Mouse (Mus musculus) neural tube, embryonic 14.5 days (tissue): ENCODE measurements at regions not wholly inside any gene's neighbourhood (a gene's known extent, or its start where the extent isn't known, plus 50 kb on each side); places are given as distances from the start of the nearest gene placed in this dataset.

Experiments
- ATAC-seq: fragments of 200-750 bp; cut with Nextera tagmentation; 2 replicates; pipeline ENCODE4 v1.8.0; 2017; ENCODE audit warnings: low read depth, mild to moderate bottlenecking, moderate TSS enrichment, moderate library complexity
- H3K27ac ChIP-seq: fragments of 300-500 bp; sonication (generic); 2 replicates; pipeline ENCODE4 v1.5.1; 2014; ENCODE audit warnings: low read depth, mild to moderate bottlenecking, control low read depth, low read length, moderate library complexity, mixed read lengths
- H3K27me3 ChIP-seq: fragments of 300-500 bp; sonication (generic); 2 replicates; pipeline ENCODE4 v1.6.1; 2014; ENCODE audit warnings: low read length; ENCODE audit not compliant: control insufficient read depth, insufficient read depth
- H3K36me3 ChIP-seq: fragments of 300-500 bp; sonication (generic); 2 replicates; pipeline ENCODE4 v1.6.1; 2014; ENCODE audit warnings: low read length, mixed read lengths; ENCODE audit not compliant: control insufficient read depth, insufficient read depth
- H3K4me1 ChIP-seq: fragments of 300-500 bp; sonication (generic); 2 replicates; pipeline ENCODE4 v1.6.1; 2014; ENCODE audit warnings: low read length; ENCODE audit not compliant: control insufficient read depth, insufficient read depth
- H3K4me2 ChIP-seq: fragments of 300-500 bp; sonication (generic); 2 replicates; pipeline ENCODE4 v1.6.1; 2014; ENCODE audit warnings: mild to moderate bottlenecking, low read depth, low read length, control low read depth
- H3K4me3 ChIP-seq: fragments of 300-500 bp; sonication (generic); 2 replicates; pipeline ENCODE4 v1.5.1; 2014; ENCODE audit warnings: low read depth, low read length, control low read depth, mixed read lengths
- H3K9ac ChIP-seq: fragments of 300-500 bp; sonication (generic); replicated peaks from 2 replicates; pipeline ENCODE4 v1.6.1; 2014; ENCODE audit warnings: low read depth, mild to moderate bottlenecking, control low read depth, low read length, mixed read lengths
- H3K9me3 ChIP-seq: fragments of 300-500 bp; sonication (generic); 2 replicates; pipeline ENCODE4 v1.6.1; 2016; ENCODE audit warnings: low read length; ENCODE audit not compliant: control insufficient read depth
- WGBS: fragments of 180-500 bp; shearing (Covaris S2); extraction: QIAGEN DNeasy Blood & Tissue Kit; methylation state at CpG from one replicate; pipeline ENCODE4 v1.1.7; 2014; 5-methylcytosine and 5-hydroxymethylcytosine counted together

- 58% methylated on average over 1 of the region's 1 CpGs for WGBS
- ATAC-seq, result no peak
- no peak overlapping the region for H3K4me2 ChIP-seq
These were observed 93.3 kb upstream of the Slc39a10 start for GRCm38 (mm10) chr1:46985978-46986377.

GRCm38 (mm10) chr1:46983093-46983492 lies 90.4 kb upstream of the Slc39a10 start:
- Histone ChIP-seq H3K27ac (no peak overlapping the region), H3K9ac (no peak overlapping the region), H3K36me3 (no peaks in the 10 kb centered on the region), H3K4me3 (no peak overlapping the region), H3K4me2 (no peak overlapping the region), H3K4me1 (no peaks in the 10 kb centered on the region), H3K27me3 (no peaks in the 10 kb centered on the region), H3K9me3 (peaks cover 5% of the 10 kb centered on the region)
- ATAC-seq, result no peak
- 94% methylated on average over 1 of the region's 1 CpGs for WGBS

More at GRCm38 (mm10) chr1:46985978-46986377, 93.3 kb upstream of the Slc39a10 start:
- Histone ChIP-seq H3K9ac (no peak overlapping the region), H3K36me3 (no peaks in the 10 kb centered on the region), H3K4me3 (no peak overlapping the region), H3K27me3 (no peaks in the 10 kb centered on the region), H3K27ac (no peak overlapping the region), H3K9me3 (no peaks in the 10 kb centered on the region), H3K4me1 (no peaks in the 10 kb centered on the region)

- H3K4me1 ChIP-seq, result no peaks in the 10 kb centered on the region
- no peaks in the 10 kb centered on the region for H3K27me3 ChIP-seq
- no peak overlapping the region for H3K4me3 ChIP-seq
- H3K27ac ChIP-seq, result no peak overlapping the region
- H3K9me3 ChIP-seq, result no peaks in the 10 kb centered on the region
- H3K9ac ChIP-seq, result no peak overlapping the region
- ATAC-seq, result no peak
- H3K4me2 ChIP-seq, result no peak overlapping the region
- H3K36me3 ChIP-seq, result no peaks in the 10 kb centered on the region
- 65% methylated on average over 3 of the region's 3 CpGs for WGBS
These were observed 77.8 kb upstream of the Slc39a10 start for GRCm38 (mm10) chr1:46970470-46970869.

GRCm38 (mm10) chr1:46968361-46968760 lies 75.7 kb upstream of the Slc39a10 start:
- H3K9me3 ChIP-seq, result no peaks in the 10 kb centered on the region
- H3K27ac ChIP-seq, result no peak overlapping the region
- H3K36me3 ChIP-seq, result no peaks in the 10 kb centered on the region
- H3K9ac ChIP-seq, result no peak overlapping the region
- no peak for ATAC-seq
- H3K4me2 ChIP-seq, result no peak overlapping the region
- no peak overlapping the region for H3K4me3 ChIP-seq
- no peaks in the 10 kb centered on the region for H3K4me1 ChIP-seq
- no peaks in the 10 kb centered on the region for H3K27me3 ChIP-seq
- WGBS, result 71% methylated on average over 3 of the region's 3 CpGs

GRCm38 (mm10) chr1:46966917-46967266 lies 74.2 kb upstream of the Slc39a10 start:
- H3K4me2 ChIP-seq, result no peak overlapping the region
- ATAC-seq, result no peak
- 56% methylated on average over 3 of the region's 3 CpGs for WGBS
- H3K9ac ChIP-seq, result no peak overlapping the region
- H3K4me3 ChIP-seq, result no peak overlapping the region
- H3K27me3 ChIP-seq, result no peaks in the 10 kb centered on the region
- H3K36me3 ChIP-seq, result no peaks in the 10 kb centered on the region
- H3K27ac ChIP-seq, result no peak overlapping the region
- no peaks in the 10 kb centered on the region for H3K9me3 ChIP-seq
- H3K4me1 ChIP-seq, result no peaks in the 10 kb centered on the region

- Histone ChIP-seq H3K4me2 (no peak overlapping the region), H3K4me3 (no peak overlapping the region), H3K4me1 (no peaks in the 10 kb centered on the region), H3K27ac (no peak overlapping the region), H3K9ac (no peak overlapping the region), H3K27me3 (no peaks in the 10 kb centered on the region), H3K36me3 (no peaks in the 10 kb centered on the region), H3K9me3 (no peaks in the 10 kb centered on the region)
- no peak for ATAC-seq
- WGBS, result 74% methylated on average over 5 of the region's 5 CpGs
These were observed 73.6 kb upstream of the Slc39a10 start for GRCm38 (mm10) chr1:46965996-46966916.

GRCm38 (mm10) chr1:46963973-46964727 lies 71.5 kb upstream of the Slc39a10 start:
- Histone ChIP-seq H3K4me2 (no peak overlapping the region), H3K27me3 (no peaks in the 10 kb centered on the region), H3K27ac (no peak overlapping the region), H3K36me3 (no peaks in the 10 kb centered on the region), H3K4me3 (no peak overlapping the region), H3K9me3 (no peaks in the 10 kb centered on the region), H3K9ac (no peak overlapping the region), H3K4me1 (no peaks in the 10 kb centered on the region)
- ATAC-seq, result no peak
- WGBS, result 68% methylated on average over 5 of the region's 5 CpGs
